Mouse (Mus musculus) spleen, postnatal 14 days (tissue): ENCODE data around the gene Limd1.
"Not testable (repeated sequence)": the region's sequence is repeated elsewhere in the genome, so short reads cannot be mapped to it uniquely, and the experiment has no call there.

Source experiments
- DNase-seq, 2 experiments: peaks; one replicate each; pipeline ENCODE4 v3.0.0; 2021 to 2022; ENCODE audit warnings: low spot score in 2 of 2

Gene Limd1

GRCm38 (mm10) chr9:123478586-123479195 lies at the start of gene Limd1:
TSS of gene Limd1 (plus strand) at chr9:123478706.
- DNase-seq: peak; percentile 47 to 63

GRCm38 (mm10) chr9:123429863-123430262 lies 48.6 kb upstream of the Limd1 start:
- no peak for DNase-seq

- DNase-seq: no peak
Measured at GRCm38 (mm10) chr9:123430973-123431372, 47.5 kb upstream of the Limd1 start.

- no peak for DNase-seq
Measured at GRCm38 (mm10) chr9:123438223-123438622, 40.3 kb upstream of the Limd1 start.

GRCm38 (mm10) chr9:123440230-123441058 lies 38.1 kb upstream of the Limd1 start:
- no peak for DNase-seq

GRCm38 (mm10) chr9:123447101-123447500 lies 31.4 kb upstream of the Limd1 start:
- not testable (repeated sequence) for DNase-seq

GRCm38 (mm10) chr9:123448594-123448993 lies 29.9 kb upstream of the Limd1 start:
- no peak for DNase-seq

- DNase-seq: peak; percentile 29 to 61
Measured at GRCm38 (mm10) chr9:123450174-123450573, 28.3 kb upstream of the Limd1 start.

GRCm38 (mm10) chr9:123451772-123452171 lies 26.7 kb upstream of the Limd1 start:
- DNase-seq: no peak

GRCm38 (mm10) chr9:123456634-123457602 lies 21.6 kb upstream of the Limd1 start:
- DNase-seq: no peak

GRCm38 (mm10) chr9:123457603-123458002 lies 20.9 kb upstream of the Limd1 start:
- no peak for DNase-seq

GRCm38 (mm10) chr9:123467141-123467620 lies 11.3 kb upstream of the Limd1 start:
- no peak for DNase-seq

- DNase-seq: no peak
Measured at GRCm38 (mm10) chr9:123468406-123469085, 10.0 kb upstream of the Limd1 start.

GRCm38 (mm10) chr9:123469087-123469486 lies 9.4 kb upstream of the Limd1 start:
- DNase-seq: no peak

GRCm38 (mm10) chr9:123473377-123473776 lies 5.1 kb upstream of the Limd1 start:
- no peak for DNase-seq

GRCm38 (mm10) chr9:123475569-123475968 lies 2.9 kb upstream of the Limd1 start:
- DNase-seq: no peak

GRCm38 (mm10) chr9:123478031-123478585 lies 398 bp upstream of the Limd1 start:
- DNase-seq: peak; percentile 36 to 50

GRCm38 (mm10) chr9:123479196-123479669 lies 727 bp downstream of the Limd1 start:
- peak; percentile 20 to 22 for DNase-seq

GRCm38 (mm10) chr9:123479876-123480252 lies 1.4 kb downstream of the Limd1 start:
- DNase-seq: no peak

GRCm38 (mm10) chr9:123480253-123480921 lies 1.9 kb downstream of the Limd1 start:
- peak in 1 of 2 experiments; percentile 29 for DNase-seq
